Mouse (Mus musculus): ENCODE results near the gene Gsk3b. TPM values are rescaled to one million over a fixed set of nuclear protein-coding genes. Genes with fewer than 3 reads are reported as not detected.

The Gsk3b gene
- polyA plus RNA-seq, 1 experiment from 2014 or later: 29.6 TPM

Other genes with a start within 250 kb of the Gsk3b start
- gene Gm36028, start 227.9 kb upstream of the Gsk3b start, polyA plus RNA-seq (2014; fragmentation: Nextera tagmentation; extraction: Ambion mirVana): 0.36 TPM in 1 of 2 replicates, not detected in the other
- gene Lrrc58, start 220.6 kb upstream of the Gsk3b start, polyA plus RNA-seq (2014; fragmentation: Nextera tagmentation; extraction: Ambion mirVana): 35.9 and 36.2 TPM in 2 replicates
- gene Gpr156, start 172.5 kb upstream of the Gsk3b start, polyA plus RNA-seq (2014; fragmentation: Nextera tagmentation; extraction: Ambion mirVana): 0.08 TPM in 1 of 2 replicates, not detected in the other
- 1.8 and 2.0 TPM in 2 replicates for gene Nr1i2, start 205.8 kb downstream of the Gsk3b start, polyA plus RNA-seq (2014; fragmentation: Nextera tagmentation; extraction: Ambion mirVana)

Measured in liver, embryonic 11.5 days (tissue).